Mouse (Mus musculus) cortical plate, adult 2 months (tissue): ENCODE measurements around the gene S1pr3.

ENCODE experiments used
- CTCF ChIP-seq: fragments of 200-500 bp; IDR thresholded peaks from 2 replicates; pipeline ENCODE4 v1.5.1; 2011; ENCODE audit warnings: mild to moderate bottlenecking, control low read depth, low read length; ENCODE audit not compliant: insufficient read depth; ENCODE audit errors: extremely low read depth
- POLR2A ChIP-seq: fragments of 200-500 bp; IDR thresholded peaks from 2 replicates; pipeline ENCODE4 v1.6.1; 2011; ENCODE audit warnings: mild to moderate bottlenecking, low read length, control low read depth; ENCODE audit not compliant: insufficient read depth; ENCODE audit errors: extremely low read depth

DNA sequence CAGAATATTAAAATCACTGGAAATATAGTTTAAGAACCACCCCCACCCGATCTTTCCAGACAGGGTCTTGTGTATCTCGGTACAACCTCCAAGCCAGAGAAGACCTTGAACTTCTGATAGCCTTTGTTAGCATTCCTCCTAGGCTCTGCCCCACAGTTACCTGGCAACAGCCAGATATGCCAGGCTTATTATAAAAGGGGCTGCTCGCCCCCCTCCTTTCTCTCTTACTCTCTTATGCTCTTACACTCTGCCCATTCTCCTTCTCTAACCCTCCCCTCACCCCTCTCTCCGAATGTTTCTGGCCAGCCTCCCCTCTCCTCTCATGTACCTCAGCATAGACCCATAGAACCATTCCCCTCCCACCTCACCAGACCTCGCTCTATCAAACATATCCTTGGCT is 44.5 kb upstream of the S1pr3 start:
- TF ChIP-seq CTCF, result no peak
- TF ChIP-seq POLR2A, result no peak
